Mouse (Mus musculus) splenic B cell, adult 2 months (primary cell): ENCODE measurements at regions not wholly inside any gene's neighbourhood (a gene's known extent, or its start where the extent isn't known, plus 50 kb on each side); places are given as distances from the start of the nearest gene placed in this dataset.
"Not testable (repeated sequence)": the region's sequence is repeated elsewhere in the genome, so short reads cannot be mapped to it uniquely, and the experiment has no call there.

Experiments used
- DNase-seq: peaks from one replicate; pipeline ENCODE4 v3.0.0-alpha.2; 2011; ENCODE audit warnings: low read depth, low spot score
- H3K27me3 ChIP-seq: 2 replicates; pipeline ENCODE4 v1.6.1; 2012; ENCODE audit warnings: mild to moderate bottlenecking, low read length, moderate library complexity, mixed read lengths; ENCODE audit not compliant: control insufficient read depth, poor library complexity, insufficient read depth, severe bottlenecking
- H3K36me3 ChIP-seq: 2 replicates; pipeline ENCODE4 v1.6.1; 2012; ENCODE audit warnings: mild to moderate bottlenecking, low read length, moderate library complexity, mixed read lengths; ENCODE audit not compliant: control insufficient read depth, poor library complexity, insufficient read depth, severe bottlenecking

GRCm38 (mm10) chr17:13654606-13655005 lies 105.7 kb upstream of the Afdn start:
- not testable (repeated sequence) for H3K27me3 ChIP-seq, H3K36me3 ChIP-seq
- DNase-seq, result peak; percentile 38

GRCm38 (mm10) chr17:13656065-13656464 lies 104.3 kb upstream of the Afdn start:
- H3K27me3 ChIP-seq, result no peaks in the 10 kb centered on the region
- no peak for DNase-seq
- no peaks in the 10 kb centered on the region for H3K36me3 ChIP-seq

- no peak for DNase-seq
- no peaks in the 10 kb centered on the region for H3K36me3 ChIP-seq
- no peaks in the 10 kb centered on the region for H3K27me3 ChIP-seq
Observed at GRCm38 (mm10) chr17:13656485-13657181, 103.7 kb upstream of the Afdn start.

GRCm38 (mm10) chr17:13657182-13657562 lies 103.2 kb upstream of the Afdn start:
- H3K27me3 ChIP-seq, result no peaks in the 10 kb centered on the region
- no peak for DNase-seq
- no peaks in the 10 kb centered on the region for H3K36me3 ChIP-seq

GRCm38 (mm10) chr17:13657656-13658292 lies 102.6 kb upstream of the Afdn start:
- Histone ChIP-seq H3K27me3 (no peaks in the 10 kb centered on the region), H3K36me3 (no peaks in the 10 kb centered on the region)
- DNase-seq, result no peak

- no peaks in the 10 kb centered on the region for H3K27me3 ChIP-seq
- no peaks in the 10 kb centered on the region for H3K36me3 ChIP-seq
- DNase-seq, result no peak
Observed at GRCm38 (mm10) chr17:13658321-13658978, 101.9 kb upstream of the Afdn start.

GRCm38 (mm10) chr17:13659103-13659502 lies 101.2 kb upstream of the Afdn start:
- peak; percentile 68 for DNase-seq
- Histone ChIP-seq H3K27me3 (no peaks in the 10 kb centered on the region), H3K36me3 (no peaks in the 10 kb centered on the region)

- no peaks in the 10 kb centered on the region for H3K27me3 ChIP-seq
- H3K36me3 ChIP-seq, result no peaks in the 10 kb centered on the region
- DNase-seq, result peak; percentile 56
Observed at GRCm38 (mm10) chr17:13659943-13660342, 100.4 kb upstream of the Afdn start.

GRCm38 (mm10) chr17:13661023-13661422 lies 99.3 kb upstream of the Afdn start:
- H3K36me3 ChIP-seq, result no peaks in the 10 kb centered on the region
- DNase-seq, result no peak
- no peaks in the 10 kb centered on the region for H3K27me3 ChIP-seq

- Histone ChIP-seq H3K36me3 (no peaks in the 10 kb centered on the region), H3K27me3 (no peaks in the 10 kb centered on the region)
- DNase-seq, result no peak
Observed at GRCm38 (mm10) chr17:13662152-13662551, 98.2 kb upstream of the Afdn start.
